Mouse (Mus musculus) thymus, adult 2 months (tissue): ENCODE data around the gene Lypd6b.

Experiments
- CTCF ChIP-seq: fragments of 200-500 bp; IDR thresholded peaks from 2 replicates; pipeline ENCODE4 v1.5.1; 2012; ENCODE audit warnings: mild to moderate bottlenecking, control low read depth, low read length, moderate library complexity, borderline replicate concordance; ENCODE audit not compliant: control insufficient read depth, poor library complexity, insufficient read depth; ENCODE audit errors: extremely low read depth
- POLR2A ChIP-seq: fragments of 200-500 bp; IDR thresholded peaks from 2 replicates; pipeline ENCODE4 v1.6.1; 2012; ENCODE audit warnings: mild to moderate bottlenecking, low read length, control low read depth, moderate library complexity; ENCODE audit not compliant: control insufficient read depth, poor library complexity, insufficient read depth; ENCODE audit errors: extremely low read depth

GRCm38 (mm10) chr2:49849771-49850170, 62.3 kb downstream of the Lypd6b start:
- TF ChIP-seq CTCF (no peak), POLR2A (no peak)
